In the genomic region with DNA sequence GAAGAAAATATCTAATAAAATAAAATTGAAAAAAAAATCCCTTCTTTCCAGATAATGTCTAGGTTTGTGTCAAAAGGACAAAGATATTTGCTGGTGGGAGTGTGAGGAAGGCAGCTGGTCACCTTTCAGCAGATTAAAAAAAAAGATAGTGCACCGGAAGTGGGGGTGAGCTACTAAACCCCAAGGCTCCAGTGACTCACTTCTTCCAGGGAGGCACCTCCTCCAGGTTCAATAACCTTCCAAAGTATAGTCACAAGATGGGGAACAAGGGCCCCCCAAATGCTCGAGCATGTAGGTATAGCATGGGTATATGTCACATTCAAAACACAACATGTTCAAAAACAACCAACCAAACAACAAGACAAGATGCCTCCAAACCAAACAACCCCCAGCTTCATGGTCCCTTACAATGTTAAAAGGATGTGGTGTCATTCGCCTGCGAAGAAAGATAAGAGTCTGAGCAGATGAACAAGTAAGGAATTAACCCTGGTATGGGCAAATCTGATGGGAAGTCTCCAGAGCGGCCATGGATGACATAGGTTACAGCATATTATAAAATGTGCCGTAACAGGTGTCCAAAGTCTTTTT, we compare ENCODE assay signal across 21 mouse cellular contexts.
DNase-seq lines count a peak whose midpoint lies in the region; ATAC-seq and TF ChIP-seq lines count a peak whose summit lies in the region.
"Had no signal": no experiment of that assay in that cellular context is flagged by ENCODE, and none has a peak within 500 bp of the region (broad histone marks: within the 10 kb centered on the region; RNA-seq: fewer than 3 reads in every experiment).

No protein-coding gene starts in this region.

- H3K4me3 ChIP-seq in G1E (ENCODE audit: low read depth, low read length), result no peak overlapping the region
- no peak overlapping the region for H3K4me3 ChIP-seq in kidney, embryonic 14.5 days (ENCODE audit: low read length)
- H3K4me3 ChIP-seq: embryonic facial prominence, embryonic 13.5 days; forebrain, embryonic 13.5 days; gastrocnemius, adult 2 months; heart, embryonic 10.5 days; hindbrain, embryonic 13.5 days had no signal

- H3K9ac ChIP-seq in kidney, embryonic 14.5 days (ENCODE audit: low read depth, low read length), result no peak overlapping the region
- H3K9ac ChIP-seq: embryonic facial prominence, embryonic 13.5 days; forebrain, embryonic 13.5 days; hindbrain, embryonic 13.5 days had no signal

- DNase-seq in 416B (ENCODE audit: low read depth) (peak; percentile 98), G1E (ENCODE audit: low spot score) (peak; percentile 54)
- peak; percentile 27 to 41 for DNase-seq in natural killer cell, adult 2 months (ENCODE audit: low spot score in 2 of 2)
- DNase-seq in adrenal gland, postnatal 36 days, result no peak
- DNase-seq: adrenal gland, adult 8-10 months; cerebellum, adult 11-12 months; cerebellum, adult 9-10 months; cerebellum, postnatal 25 days; gastrocnemius, adult 2 months; gastrocnemius, postnatal 36 days; heart, adult 18-20 months; heart, postnatal 10 days had no signal

- H3K36me3 ChIP-seq in G1E (replicated peaks), result no peaks in the 10 kb centered on the region
- H3K36me3 ChIP-seq in kidney, embryonic 14.5 days (ENCODE audit: control insufficient read depth, insufficient read depth, low read length), result no peaks in the 10 kb centered on the region
- H3K36me3 ChIP-seq: embryonic facial prominence, embryonic 13.5 days; heart, embryonic 10.5 days; hindbrain, embryonic 13.5 days had no signal

- H3K9me3 ChIP-seq in G1E (replicated peaks), result peaks cover 6% of the 10 kb centered on the region; the same call in 1 of the 2 replicates
- no peaks in the 10 kb centered on the region for H3K9me3 ChIP-seq in kidney, embryonic 14.5 days (ENCODE audit: control insufficient read depth, low read length)
- H3K9me3 ChIP-seq: embryonic facial prominence, embryonic 13.5 days; forebrain, embryonic 13.5 days; heart, embryonic 10.5 days; hindbrain, embryonic 13.5 days had no signal

- H3K27ac ChIP-seq in kidney, embryonic 14.5 days (ENCODE audit: low read depth, low read length), result no peak overlapping the region
- H3K27ac ChIP-seq: embryonic facial prominence, embryonic 13.5 days; forebrain, embryonic 13.5 days; gastrocnemius, adult 2 months; heart, embryonic 10.5 days; hindbrain, embryonic 13.5 days; hindbrain, postnatal 0 days had no signal

- peak; percentile 81 for ATAC-seq in G1E (ENCODE audit: extremely low read depth, insufficient number of reproducible peaks, low FRiP score, poor library complexity, severe bottlenecking)
- ATAC-seq in common myeloid progenitor, adult 5-6 weeks (replicated peaks; ENCODE audit: low read depth, poor library complexity, severe bottlenecking), result peak; percentile 37; the same call in 1 of the 2 replicates
- ATAC-seq in megakaryocyte progenitor cell, adult 5-6 weeks (replicated peaks; ENCODE audit: poor library complexity), result no peak
- ATAC-seq in kidney, embryonic 14.5 days (ENCODE audit: low FRiP score, low TSS enrichment), result no peak
- ATAC-seq: forebrain, embryonic 13.5 days; hindbrain, postnatal 0 days; intestine, embryonic 16.5 days had no signal

- H3K4me2 ChIP-seq in kidney, embryonic 14.5 days (replicated peaks; ENCODE audit: low read depth, low read length), result no peak overlapping the region
- H3K4me2 ChIP-seq: embryonic facial prominence, embryonic 13.5 days; forebrain, embryonic 13.5 days; hindbrain, embryonic 13.5 days had no signal

- no peak for TF ChIP-seq CTCF in G1E (IDR thresholded peaks at IDR 0.05; ENCODE audit: low read depth, low read length)

- WGBS in kidney, embryonic 14.5 days, result 87% methylated on average over 6 of the region's 6 CpGs

- no peaks in the 10 kb centered on the region for H3K27me3 ChIP-seq in G1E (ENCODE audit: insufficient read depth, low read length)
- H3K27me3 ChIP-seq in kidney, embryonic 14.5 days (ENCODE audit: control insufficient read depth, insufficient read depth, low read length), result peaks cover 29% of the 10 kb centered on the region

- H3K4me1 ChIP-seq in G1E (ENCODE audit: insufficient read depth, low read depth, low read length), result peaks cover 58% of the 10 kb centered on the region
- peaks cover 14% of the 10 kb centered on the region for H3K4me1 ChIP-seq in kidney, embryonic 14.5 days (ENCODE audit: control insufficient read depth, insufficient read depth, low read length)

Comparison
In these comparisons a context has a peak if more than half of its experiments do, and no peak if none do; other contexts are left out.
1. DNase-seq: peak in 416B (single experiment), G1E (single experiment) and natural killer cell, adult 2 months (2 of 2); none in adrenal gland, postnatal 36 days (0 of 2).
2. ATAC-seq: peak in G1E (single experiment) and common myeloid progenitor, adult 5-6 weeks (single experiment); none in megakaryocyte progenitor cell, adult 5-6 weeks (single experiment) and kidney, embryonic 14.5 days (single experiment).